Mouse (Mus musculus) T-helper 2 cell (primary cell): ENCODE data around the gene Gpm6b.

Experiments
- in situ Hi-C: fragments of 300-600 bp; cut with MboI, MseI; formaldehyde crosslinking; loops from one replicate; pipeline ENCODE4 v1.15.1; 2025; ENCODE audit warnings: high pct_unique_total_duplicates

Gpm6b gene

GRCm38 (mm10) chrX:166238831-166239460 is at the start of gene Gpm6b:
TSS of gene Gpm6b (plus strand) at chrX:166238911.
- in situ Hi-C loops, result no loop called here

- in situ Hi-C loops, result no loop called here
These were observed 42.4 kb upstream of the Gpm6b start for GRCm38 (mm10) chrX:166196327-166196726.

- in situ Hi-C loops, result no loop called here
These were observed 40.4 kb upstream of the Gpm6b start for GRCm38 (mm10) chrX:166198266-166198665.

GRCm38 (mm10) chrX:166199812-166200211 is 38.9 kb upstream of the Gpm6b start:
- in situ Hi-C loops, result no loop called here

DNA sequence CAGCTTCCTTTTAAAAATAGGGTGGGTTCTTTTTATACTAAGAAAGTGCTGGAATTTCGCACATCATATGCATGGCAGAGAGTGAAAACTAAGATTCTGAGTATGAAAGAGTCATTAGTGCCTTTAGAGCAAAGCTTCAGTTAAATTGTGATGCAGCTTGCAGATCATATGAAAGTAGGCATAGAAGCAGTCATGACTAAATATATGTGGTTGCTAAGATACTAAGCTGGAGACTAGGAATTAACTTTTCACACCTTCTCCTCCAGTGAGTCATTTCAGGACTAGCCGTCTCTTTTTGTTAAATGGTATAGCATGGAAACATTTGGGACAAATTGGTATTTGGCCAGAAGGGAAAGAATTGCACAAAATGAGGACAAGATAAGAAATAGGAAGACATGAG is 24.1 kb upstream of the Gpm6b start:
- in situ Hi-C loops, result no loop called here

DNA sequence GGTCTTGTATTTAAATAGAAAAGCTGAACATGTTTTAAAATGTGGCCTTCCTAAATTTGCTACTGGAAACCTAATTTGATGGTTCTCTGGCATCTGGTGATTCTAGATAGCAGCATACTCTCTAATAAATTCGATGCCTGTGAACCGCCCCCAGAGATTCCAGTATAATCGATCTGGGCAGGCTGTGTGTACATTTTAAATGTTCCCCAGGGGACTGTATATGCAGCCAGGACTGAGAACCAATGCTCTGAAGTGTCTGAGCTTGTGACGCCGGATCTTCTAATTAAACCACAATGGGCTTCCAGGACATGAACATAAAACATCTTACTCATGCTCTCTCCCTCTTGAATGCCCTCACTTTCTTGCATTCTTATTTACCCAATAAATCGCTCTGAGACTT is 22.5 kb upstream of the Gpm6b start:
- in situ Hi-C loops, result no loop called here

- in situ Hi-C loops, result no loop called here
These were observed 22.0 kb upstream of the Gpm6b start for GRCm38 (mm10) chrX:166216720-166217119.

DNA sequence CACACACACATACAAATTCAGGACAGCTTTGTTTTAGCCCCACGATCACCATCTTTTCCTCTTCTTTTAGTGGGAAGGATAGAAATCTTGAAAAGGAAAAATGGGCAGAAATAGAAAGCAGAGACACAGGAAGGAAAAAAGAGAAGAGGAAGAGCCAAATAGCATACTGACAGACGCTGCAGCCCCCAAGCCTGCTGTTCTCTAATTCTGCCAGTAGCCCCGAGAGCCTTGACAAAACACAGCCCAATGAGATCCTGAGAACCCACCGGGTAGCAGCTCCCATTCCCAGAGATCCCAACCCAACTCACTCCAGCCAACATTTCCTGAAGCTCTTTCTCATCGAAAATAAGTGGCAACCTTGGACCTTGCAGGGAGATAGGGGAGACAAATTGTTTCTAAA is 19.4 kb upstream of the Gpm6b start:
- in situ Hi-C loops, result no loop called here

GRCm38 (mm10) chrX:166226856-166227255 is 11.9 kb upstream of the Gpm6b start:
- in situ Hi-C loops, result no loop called here

DNA sequence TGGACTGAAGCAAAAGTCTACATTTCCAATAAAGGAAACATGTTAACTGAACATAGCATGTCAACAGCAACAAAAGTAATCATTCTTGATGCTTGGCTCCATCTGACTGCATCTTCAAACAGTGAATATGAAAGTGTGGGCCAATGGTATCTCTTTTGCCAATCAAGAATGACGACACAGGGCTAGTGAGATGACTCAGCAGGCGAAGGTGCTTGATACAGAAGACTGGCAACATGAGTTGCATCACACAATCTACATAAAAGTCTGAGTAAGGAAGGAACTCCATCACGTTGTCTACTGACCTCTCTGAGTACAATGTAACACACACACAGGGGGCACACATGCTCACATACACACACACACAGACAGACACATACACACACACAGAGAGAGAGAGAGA is 9.0 kb upstream of the Gpm6b start:
- in situ Hi-C loops, result no loop called here

DNA sequence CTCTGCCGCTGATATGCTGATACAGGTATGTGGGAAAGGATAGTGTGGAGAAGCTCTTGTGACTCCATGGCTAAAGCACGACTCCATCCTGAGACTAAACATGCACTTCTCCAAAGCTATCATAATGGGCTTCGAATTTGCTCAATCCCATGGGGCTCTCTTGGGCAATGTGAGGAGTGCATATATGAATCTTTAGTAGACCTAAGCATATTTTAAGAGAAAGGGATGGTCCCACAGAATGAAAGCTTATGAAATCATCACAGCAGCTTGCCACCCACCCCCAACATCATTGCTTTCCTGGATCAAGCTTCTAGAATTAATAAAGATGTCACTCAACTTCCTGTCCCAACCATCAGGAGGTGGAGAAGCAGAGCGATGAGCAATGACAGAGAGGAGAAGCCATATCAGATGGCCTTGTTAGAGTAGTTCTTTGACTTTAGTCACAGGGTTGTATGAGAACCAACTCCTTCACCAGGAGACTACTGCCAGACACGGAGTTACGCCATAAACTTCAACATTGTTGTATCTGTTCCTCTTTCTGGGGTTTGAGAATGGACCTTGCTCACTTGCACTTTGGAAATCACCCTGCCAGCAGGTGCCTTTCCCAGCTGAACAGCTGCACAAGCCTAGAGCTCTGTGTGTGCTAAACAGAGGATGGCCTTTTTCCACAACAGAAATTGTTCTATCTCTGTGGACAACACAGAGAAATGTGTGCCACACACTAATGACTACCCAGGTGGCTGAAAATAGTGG is 8.0 kb upstream of the Gpm6b start:
- in situ Hi-C loops, result no loop called here

DNA sequence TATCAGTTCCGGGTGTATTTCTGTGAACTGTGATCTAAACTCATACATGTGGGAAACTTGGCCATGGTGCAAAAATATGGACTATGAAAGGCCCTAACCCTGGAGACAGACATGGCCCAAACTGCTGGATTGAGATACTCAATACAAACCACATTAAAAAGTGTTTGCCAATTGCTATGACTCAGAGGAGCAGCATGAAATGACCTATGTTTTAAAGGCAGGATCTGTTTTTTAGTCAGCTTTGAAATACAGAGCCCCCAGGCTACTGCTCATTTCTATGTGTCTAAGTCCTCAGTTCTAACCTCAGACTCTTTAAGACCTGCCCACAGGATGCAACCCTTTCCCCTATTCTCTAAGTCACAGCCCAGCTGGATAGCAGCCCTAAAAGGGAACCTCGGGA is 2.6 kb upstream of the Gpm6b start:
- in situ Hi-C loops, result no loop called here

GRCm38 (mm10) chrX:166239520-166239919 is 809 bp downstream of the Gpm6b start:
- in situ Hi-C loops, result no loop called here

DNA sequence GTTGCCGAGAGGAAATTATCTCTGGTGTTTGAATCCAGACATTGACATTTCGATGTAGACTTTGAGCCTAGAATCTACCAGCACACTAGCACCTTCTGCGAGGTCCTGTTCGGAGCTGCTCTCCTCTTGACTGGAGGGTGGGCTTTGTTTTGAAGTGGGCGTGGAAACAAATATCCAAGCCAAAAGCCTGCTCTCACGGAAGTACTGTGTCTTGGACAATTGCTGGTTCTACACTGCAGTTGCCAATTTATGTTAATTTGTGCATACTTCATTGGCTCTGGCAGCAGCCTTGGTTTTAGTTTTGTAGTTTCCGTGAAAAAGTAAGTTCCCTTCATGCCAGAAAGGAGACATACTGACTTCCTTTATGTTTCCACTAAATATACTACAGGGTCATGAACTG is 2.0 kb downstream of the Gpm6b start:
- in situ Hi-C loops, result no loop called here

DNA sequence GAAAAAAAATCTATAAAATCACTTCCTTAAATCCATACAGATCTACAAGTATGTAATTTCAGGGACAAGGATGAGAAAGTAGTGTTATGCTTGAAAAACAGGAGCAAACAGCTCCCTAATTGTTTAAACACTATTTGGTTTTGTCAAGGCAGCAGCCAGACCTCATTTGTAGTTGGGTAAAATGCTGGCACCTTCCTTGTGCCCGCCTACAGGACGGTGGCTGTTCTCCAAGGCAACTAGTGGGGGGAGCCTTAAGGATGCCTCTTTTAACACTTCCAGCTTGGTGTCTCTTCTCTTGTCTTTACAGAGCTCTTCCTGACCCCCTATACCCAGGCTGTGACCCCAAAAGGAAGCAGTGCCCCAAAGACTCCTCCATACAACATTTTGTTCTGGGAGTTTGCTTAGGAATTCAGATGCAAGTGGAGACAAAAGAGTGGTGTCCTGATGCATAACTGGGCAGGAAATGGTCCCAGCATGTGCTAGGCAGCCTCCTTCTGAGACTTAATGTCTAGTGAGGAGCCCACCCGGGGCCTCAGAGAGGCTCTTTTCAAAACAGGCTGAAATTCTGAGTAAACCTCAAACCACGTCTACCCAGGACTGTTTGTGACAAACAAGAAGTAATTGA is 4.7 kb downstream of the Gpm6b start:
- in situ Hi-C loops, result no loop called here

GRCm38 (mm10) chrX:166271489-166271888 is 32.8 kb downstream of the Gpm6b start:
- in situ Hi-C loops, result no loop called here

- in situ Hi-C loops, result no loop called here
These were observed 33.9 kb downstream of the Gpm6b start for GRCm38 (mm10) chrX:166272646-166273045.

- in situ Hi-C loops, result no loop called here
These were observed 41.1 kb downstream of the Gpm6b start for GRCm38 (mm10) chrX:166279861-166280260.

DNA sequence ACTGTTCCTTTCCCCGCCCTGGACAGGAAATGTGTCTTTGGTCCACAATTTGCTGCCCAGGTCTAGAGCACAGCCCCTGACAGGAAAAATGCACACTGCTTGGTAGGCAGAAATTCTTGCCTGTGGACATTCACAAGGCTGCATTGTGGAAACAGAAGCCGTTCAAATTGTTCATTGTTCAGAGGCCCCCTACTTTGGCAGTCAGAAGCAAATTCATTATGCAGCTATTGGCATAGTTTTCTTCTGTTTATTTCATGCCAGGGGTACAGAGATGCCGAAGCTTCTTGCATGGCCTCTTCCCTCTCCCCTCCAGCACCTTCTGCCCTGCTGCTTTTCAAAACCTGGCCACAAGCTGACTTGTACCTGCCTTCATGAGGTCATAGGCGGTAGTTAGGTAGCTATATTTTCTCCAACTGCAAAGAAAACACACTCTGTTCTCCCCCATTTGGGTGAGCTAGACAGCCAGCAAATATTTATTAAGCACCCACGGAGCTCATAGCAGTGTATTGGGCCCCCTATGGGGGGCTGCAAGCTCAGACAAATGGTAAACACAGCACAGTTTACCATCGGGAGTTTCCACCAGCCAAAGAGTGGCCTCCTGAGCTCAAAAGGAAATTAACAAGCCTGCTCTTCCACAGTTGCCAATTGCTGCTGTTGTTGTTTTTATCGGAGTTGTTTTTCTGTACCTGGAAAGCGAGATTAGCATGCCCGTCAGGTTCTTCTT is 48.2 kb downstream of the Gpm6b start:
- in situ Hi-C loops, result no loop called here

GRCm38 (mm10) chrX:166291266-166291665 is 52.6 kb downstream of the Gpm6b start:
- in situ Hi-C loops, result no loop called here

- in situ Hi-C loops, result no loop called here
These were observed 54.8 kb downstream of the Gpm6b start for GRCm38 (mm10) chrX:166293465-166293864.

GRCm38 (mm10) chrX:166302791-166303190 is 64.1 kb downstream of the Gpm6b start:
- in situ Hi-C loops, result loop anchor here (10.0 kb wide), 1 partner anchor 938 kb away; no protein-coding TSS in a partner anchor
